Mouse (Mus musculus) CD4-positive, CD25-positive, alpha-beta regulatory T cell, adult 2 months (primary cell): ENCODE data around the gene Rnf181.

Source experiments
- DNase-seq: peaks from one replicate; pipeline ENCODE4 v3.0.0-alpha.2; 2012; ENCODE audit warnings: low read depth, low spot score

Gene Rnf181

DNA sequence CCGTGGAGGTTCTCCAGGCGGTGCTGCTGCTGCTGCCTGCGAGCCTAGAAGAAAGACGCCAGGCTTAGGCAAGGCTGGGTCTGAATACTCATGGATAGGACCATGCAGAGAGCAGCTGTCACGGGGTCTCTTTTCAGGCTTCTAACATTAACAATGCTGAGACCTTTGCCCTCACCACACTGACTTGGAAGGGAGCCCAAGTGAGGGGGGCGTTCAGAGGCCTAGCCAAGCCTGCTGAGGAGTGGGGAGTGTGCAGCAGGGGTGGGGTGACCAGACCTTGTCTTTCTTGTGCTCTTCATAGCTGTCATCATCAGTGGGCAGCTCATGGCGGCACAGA lies 6.2 kb downstream of the Rnf181 start:
- DNase-seq = no peak

DNA sequence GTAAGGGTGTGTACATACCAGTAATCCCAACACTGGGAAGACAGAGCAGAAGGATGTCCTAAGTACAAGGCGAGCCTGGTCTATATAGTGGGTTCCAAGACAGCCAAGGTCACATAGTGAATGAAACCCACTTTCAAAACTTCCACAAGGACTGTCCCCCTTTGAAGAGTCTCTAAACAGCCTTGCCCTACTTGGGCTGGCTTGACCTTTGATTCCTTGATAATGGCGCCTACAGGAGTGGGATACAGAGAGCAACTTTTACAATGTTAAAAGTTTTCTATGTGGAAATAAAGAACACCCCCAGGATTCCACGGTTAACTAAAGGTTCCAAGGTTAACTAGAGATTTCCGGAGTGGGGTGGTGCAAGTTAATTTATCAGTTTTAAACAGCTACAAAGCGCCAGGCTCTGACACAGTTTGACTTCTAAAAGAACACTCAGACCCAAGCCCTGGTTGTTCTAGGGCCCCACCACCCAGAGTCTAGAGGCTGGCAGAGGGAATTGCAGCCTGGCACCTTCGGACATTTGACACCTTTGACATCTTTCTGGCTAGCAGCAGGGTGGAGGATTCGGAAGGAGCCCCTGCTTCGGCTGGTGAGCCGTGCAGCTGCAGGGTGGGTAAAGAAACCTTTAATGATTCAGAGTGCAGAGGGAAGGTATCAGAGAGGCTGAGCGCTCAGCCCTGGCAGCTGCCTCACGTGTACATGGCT lies 6.7 kb downstream of the Rnf181 start:
- no peak for DNase-seq

DNA sequence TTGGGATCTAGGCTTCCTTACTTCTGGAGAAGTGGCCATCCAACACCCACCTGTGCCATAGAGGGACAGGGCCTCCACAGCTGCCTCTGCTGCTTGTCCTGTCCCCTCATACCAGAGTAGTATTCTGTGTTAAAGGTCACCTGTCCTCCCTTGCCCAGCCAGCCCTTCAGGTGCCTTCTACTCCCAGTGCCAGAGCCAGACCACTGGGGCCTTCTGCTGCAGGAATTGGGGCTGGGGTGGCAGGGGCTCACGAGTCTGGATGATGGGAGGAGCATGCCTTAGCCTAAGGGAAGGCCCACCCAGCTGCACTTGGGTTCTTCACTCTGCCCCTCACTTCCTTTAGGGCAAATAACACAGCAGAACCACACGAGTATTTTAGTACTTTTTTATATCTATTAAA lies 7.4 kb downstream of the Rnf181 start:
- no peak for DNase-seq

DNA sequence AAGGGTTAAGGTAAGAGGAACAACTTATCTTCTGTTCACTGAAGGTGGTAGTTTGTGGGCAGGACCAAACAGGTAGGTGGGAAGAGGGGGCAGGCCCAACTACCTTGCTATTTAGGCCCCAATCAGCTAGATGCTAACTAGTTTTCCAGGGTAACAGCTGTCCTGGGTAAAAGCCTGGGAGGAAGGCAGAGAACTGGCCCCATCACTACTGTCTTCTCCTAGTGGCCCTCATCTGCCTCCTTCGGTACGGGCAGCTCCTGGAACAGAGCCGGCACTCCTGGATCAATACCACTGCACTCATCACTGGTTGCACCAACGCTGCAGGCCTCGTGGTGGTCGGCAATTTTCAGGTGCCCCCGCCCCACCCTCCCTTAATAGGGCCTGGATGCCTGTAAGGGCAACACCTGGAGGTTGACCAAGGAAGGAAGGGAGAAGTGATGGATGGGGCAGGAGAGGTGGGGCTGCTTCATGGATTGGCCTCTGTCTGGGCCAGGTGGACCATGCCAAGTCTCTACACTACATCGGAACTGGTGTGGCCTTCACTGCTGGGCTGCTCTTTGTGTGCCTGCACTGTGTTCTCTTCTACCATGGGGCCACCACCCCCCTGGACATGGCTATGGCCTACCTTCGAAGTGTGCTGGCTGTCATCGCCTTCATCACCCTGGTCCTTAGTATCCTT lies 8.5 kb downstream of the Rnf181 start:
- DNase-seq = no peak

DNA sequence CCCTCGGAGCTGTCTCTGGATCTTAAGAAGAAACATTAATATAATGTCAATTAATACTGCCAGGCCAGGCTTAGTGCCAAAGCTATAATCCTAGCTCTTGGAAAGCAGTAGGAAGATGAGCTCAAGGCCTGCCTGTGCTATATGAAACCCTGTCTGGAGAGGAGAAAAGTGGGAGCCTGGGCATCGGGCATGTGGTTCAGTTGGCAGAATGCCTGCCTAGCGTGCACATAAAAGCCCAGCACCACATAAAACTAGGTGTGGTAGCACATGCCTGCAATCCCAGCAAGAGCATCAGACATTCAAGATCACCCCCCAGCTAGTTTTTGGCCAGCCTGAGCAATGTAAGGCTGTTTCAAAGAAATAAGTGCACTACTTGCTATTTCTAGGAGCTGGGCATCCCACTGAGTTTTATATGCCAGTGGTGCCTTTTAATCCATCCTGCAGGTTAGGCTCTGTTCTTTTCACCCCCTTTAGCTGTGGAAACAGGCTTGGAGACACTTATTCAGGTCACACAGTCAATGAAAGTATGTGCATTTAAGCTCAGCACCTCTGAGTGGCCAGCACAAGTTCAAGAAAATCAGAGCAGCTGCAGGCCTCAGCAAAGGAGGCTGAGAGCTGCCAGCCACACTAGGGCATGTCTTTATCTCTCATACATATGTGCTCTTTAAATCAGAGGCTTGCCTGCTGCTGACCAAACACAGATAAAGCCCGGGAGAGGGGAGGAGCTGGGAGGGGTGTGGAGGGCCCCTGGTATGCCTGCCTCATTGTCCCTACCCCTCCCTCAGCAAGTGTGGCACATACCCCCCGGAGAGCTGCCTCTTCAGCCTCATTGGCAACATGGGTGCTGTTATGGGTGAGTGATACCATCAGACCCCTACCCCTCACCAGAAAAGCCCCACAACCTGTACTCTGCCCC lies 9.3 kb downstream of the Rnf181 start:
- DNase-seq = no peak

DNA sequence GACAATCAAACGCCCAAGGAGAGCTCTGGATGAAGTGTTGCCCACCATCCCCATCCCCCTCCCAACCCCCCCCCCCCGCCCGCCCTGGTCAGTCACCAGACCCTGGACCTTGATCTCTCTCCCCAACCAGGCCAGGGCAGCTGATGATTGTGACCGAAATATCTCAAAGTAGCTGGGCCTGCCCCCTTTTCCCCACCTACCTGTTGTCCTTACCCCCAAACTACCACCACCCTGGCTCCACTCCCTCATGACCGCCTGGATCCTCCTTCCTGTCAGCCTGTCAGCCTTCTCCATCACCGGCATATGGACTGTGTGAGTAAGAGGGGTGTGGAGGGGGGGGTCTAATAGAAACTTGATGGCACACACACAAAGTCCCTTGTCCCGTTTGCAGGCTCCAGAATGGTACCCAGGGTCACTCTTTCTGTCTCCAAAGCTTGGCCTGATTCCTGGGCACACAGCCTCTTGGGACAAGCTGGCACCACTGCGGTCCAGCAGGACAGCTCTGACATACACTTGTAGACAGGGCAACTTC lies 10.7 kb downstream of the Rnf181 start:
- DNase-seq = no peak

DNA sequence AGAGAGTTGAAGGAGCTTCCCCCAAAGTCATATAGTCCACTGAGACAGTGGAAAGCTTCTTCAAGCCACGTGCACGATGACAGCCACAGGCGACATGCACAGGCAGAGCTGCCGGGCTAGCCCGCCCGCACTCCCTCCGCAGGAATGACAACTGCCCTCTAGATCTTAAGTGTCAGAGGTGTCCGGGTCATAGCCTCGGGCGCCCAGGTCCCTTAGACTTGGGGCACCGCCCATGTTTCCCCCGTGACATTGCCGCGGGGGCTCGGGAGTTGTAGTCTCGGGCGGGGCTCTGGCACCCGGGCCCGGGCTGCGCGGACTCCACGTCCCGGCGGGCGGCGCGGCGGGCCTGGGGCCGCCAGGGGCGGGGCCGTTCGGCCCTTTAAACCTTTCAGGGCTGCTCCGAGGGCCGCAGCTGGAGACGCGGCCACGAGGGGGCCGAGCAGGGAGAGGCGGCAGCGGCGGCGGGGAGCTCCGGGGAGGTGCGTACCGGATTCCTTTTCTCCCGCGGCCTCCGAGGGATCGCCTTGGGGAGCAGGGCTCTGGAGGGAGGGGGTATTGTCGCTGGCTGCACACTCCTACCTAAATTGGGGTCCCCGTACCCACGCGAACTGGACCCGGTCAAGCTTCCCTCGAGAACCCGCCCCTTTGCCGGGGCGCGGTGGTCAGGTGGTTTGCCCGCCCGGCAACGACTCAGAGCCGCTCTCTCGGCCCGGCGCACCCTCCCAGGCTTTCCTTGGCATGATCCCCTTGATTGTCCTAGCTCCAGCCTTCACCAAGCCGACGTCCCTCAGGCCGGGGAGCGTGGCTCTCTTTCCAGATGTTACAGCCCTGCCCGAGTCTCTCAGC lies 11.5 kb downstream of the Rnf181 start, which contains the start of gene Tmem150a:
Gene Tmem150a, plus strand, starts transcription at position 382 of the 846 bp plus-strand sequence.
- DNase-seq = peak; percentile 51

DNA sequence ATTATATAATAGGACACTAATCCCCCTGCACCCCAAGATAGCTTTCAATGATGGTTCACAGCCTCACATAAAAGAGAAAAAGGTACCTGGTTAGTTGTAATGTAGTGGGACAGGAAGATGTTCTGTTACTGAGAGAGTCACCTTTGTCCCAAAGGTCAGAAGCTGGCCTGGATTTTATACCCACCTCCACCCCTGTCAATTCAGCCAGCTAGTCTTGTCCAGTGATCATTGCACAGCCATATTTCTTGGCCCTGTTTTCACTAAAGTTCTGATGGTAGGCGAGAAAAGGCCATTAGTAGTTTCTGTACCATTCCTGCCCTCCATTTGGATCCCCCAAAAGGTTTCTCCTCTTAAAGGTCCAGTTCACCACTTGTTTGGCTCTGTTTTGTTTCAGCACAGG lies 12.7 kb downstream of the Rnf181 start:
- no peak for DNase-seq

DNA sequence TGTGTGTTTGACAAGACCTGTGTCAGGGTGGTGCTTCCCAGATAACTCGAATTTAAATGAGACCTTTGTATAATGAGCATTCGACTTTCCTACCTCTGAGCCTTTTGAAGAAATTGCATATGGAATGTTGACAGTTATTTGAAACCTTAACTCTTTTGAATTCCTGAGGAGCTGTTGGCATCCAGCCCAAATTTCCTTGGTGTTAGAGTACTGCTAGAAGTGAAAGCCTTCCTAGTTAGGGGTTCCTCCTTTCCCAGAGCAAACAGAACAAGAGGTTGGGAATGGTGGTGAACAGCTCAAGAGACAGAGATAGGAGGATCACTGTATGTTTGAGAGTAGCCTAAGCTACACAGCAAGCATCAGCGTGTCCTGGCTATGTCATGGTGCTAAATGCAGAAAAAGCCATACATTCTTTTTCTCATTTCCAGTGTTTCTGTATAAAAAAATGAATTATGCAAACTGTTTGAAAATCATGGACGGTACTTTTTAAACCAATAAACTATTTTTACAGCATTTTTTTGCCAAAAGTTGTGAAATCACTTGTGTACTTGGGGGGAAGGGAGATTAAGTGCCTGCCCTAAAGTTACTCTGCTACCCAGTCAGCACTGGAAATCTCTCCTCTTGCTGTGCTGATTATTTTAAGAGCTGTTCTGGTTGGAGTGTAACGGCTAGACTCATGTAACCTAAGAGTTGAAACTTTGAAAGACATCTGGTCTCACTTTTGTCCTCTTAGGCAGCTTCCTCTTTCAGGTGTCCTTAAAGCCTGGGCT lies 13.9 kb downstream of the Rnf181 start:
- DNase-seq = no peak

DNA sequence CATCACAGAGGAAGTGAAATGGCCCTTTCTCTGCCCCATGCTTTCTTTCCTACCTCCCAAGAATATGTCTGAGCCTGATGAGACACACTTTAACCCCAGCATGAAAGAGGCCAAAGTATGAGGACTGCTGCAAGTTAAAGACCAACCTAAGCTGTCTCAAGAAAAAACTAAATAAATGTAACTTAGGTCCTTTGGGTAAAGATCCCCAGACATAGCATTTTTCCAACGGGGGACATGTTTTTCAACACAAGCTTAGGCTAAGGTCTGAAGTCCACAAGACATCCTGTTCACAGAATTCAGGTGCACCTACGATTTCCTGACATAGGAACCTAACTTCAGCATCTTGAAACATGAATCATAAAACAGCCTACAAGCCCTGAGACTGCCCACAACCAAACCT lies 16.5 kb downstream of the Rnf181 start:
- DNase-seq = no peak

DNA sequence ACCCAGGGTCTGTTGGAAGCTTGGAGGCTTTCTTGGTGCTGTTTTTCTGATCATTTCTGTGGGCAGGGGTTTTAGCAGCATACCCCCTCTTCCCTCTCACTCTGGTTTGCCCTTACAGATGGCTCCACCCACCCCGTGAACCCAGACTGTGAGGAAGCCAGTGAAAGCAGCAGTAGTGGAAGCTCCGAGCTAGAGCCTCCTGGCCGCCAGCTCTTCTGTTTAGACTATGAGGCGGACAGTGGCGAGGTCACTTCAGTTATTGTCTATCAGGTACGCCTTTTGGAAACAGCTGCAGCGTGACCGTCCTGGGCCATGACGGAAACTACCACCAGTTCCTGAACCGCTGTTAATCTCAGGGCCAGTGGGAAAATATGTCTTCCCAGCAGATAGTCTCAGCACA lies 18.3 kb downstream of the Rnf181 start:
- no peak for DNase-seq

DNA sequence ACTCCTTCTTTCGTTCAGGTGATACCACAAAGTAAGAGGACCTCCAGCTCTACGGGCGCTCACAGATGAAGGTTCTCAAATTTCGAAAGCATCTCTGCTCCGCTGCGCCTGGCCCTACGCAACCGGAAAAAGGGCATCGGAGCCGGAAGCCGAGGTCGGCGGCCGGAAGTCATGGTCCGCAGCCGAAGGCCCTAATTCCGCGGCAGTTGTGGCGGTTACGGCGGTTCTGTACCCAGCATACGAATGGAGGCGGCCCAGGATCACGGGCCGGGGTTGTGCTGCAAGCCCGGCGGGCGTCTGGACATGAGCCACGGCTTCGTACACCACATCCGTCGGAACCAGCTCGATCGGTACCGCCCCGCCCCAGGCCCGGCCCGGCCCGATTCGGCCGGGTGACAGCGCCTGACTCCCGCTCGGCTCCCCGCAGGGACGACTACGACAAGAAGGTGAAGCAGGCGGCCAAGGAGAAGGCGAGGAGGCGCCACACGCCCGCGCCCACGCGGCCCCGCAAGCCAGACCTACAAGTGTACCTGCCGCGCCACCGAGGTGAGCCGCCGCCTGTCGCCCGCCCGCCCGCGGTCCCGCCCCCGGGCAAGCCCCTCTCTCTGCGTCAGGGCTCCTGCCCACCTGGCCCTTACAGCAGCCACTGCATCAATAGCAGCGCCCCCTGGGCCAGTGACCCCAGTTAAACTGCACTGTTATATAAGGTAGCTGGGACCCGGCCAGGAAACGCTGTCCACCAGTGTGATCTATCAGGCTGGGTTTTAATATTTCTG lies 19.4 kb downstream of the Rnf181 start, which contains the start of gene 0610030E20Rik:
Gene 0610030E20Rik, plus strand, starts transcription at position 152 of the 776 bp plus-strand sequence.
- DNase-seq = peak; percentile 85

DNA sequence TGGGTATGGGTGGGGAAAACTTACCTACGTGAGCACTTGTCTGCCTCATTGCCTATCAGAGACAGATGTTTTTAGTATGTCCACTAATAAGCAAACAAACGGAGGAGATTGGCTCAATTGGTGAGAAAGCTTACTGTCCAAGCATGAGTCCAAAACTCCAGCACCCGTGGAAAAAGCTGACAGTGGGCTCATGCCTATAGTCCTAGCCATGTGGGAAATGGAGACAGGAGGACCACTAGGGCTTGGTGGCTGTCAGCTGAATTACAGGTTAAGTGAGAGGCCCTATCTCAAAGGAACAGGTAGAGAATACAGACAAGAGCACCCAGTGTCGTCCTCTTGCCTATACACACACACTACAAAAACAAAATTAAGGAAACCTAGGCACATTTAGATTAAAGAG lies 20.5 kb downstream of the Rnf181 start:
- peak; percentile 27 for DNase-seq

DNA sequence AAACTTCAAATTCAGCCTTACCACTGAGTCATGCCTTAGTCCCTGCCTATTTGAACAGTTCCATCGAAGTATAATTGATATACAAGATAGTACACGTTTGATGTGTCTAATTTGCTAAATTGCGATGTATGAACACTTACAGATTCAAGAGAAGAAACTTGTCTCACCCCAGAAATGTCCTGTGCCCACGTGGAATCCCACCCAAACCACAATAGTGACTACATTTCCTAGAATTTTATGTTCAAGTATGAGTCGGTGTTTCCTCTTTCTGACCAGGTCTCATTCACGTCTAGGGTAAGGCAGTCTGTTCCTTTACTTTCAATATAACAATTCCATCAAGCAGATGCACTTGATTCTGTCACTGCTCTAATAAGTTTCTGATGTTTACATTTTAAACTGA lies 21.1 kb downstream of the Rnf181 start:
- no peak for DNase-seq

DNA sequence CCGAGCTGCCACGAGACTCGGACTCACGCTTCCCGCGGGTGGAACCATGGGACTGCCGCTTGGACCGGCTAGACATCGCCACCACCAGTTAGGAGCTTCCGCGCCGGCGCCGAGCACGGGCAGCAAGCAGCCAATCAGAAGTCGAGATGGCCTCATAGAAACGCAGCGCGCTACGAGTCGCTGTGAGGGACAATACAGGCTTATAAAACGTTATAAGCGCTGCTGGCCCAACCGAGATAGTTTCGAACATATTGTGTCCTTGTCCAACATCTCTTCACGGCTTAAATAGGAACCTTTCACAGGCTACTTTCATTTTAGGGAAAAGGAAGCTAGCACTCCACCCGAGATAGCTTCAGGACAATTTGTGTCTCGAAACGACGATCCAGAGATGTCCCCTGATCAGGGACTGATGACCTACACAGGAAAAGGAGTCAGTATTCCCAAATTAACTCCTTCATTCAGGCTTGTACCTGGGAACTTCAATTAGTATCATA lies 21.6 kb downstream of the Rnf181 start, which contains the start of gene Usp39:
Gene Usp39, minus strand, starts transcription at position 111 of the 494 bp plus-strand sequence.
- peak; percentile 95 for DNase-seq

DNA sequence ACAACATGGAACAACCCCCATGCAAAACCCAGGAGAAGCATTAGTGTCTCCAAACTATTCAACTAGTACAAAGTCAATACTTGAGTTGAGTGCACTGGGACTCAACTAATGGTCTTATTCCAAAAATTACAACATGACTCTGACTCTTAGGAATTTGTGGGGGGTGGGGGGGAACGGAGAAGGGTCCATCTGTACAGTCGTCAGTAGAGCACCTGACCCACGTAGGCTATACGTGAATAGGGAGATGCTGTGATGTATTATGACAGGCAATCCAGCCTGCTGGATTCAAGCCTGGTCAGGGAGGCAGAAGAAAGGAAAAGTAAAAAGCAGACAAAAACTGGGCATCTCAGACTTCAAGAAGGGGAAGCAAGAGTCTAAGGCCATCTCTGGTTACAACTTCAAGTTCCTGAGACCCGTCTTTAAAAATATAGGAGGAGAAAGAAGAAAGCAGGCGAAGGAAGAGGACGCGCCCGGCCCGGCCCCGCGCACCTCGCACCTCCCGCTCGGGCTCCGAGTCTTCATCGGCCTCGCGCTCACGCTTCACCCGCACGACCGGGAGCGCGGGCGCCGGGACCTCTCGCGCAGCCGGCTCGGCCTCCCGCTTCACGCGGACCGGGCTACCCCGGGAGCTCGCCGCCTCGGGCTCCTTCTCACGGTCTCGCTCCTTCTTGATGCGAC lies 22.2 kb downstream of the Rnf181 start:
- no peak for DNase-seq

DNA sequence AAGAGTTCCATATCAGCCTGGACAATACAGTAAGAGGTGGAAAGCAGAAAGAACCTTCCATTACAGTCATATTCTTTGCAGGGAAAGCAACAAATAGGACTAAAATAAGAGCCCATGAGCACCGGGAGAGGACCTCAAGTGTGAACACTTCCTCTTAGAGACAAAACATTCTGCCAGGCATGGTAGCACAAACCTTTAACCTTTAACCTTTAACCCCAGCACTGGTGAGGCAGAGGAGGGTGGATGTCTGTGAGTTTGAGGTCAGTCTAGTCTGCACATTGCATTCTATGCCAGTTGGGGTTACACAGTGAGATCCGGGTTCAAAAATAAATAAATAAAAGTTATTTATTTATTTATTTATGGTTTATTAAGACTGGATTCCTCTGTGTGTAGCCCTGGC lies 26.3 kb downstream of the Rnf181 start:
- DNase-seq = no peak

DNA sequence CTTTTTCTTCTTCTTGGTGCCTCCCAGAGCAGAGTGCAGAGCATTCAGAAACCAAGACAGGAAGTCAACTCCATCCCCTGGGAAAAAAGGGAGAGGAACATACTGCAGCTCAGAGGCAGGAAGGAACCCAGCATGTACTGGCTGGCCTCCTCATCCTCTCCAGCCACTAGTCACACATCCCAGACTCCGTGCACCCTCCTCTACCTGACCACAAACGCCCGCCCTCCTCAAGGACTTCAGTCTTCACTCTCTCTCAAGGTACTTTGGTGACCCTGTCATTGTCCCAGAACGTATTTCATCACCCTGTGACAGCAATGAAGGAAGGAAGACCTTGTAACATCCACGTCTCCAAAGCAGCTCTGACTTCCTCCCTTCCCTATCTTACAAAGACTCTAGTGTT lies 33.6 kb downstream of the Rnf181 start:
- no peak for DNase-seq

DNA sequence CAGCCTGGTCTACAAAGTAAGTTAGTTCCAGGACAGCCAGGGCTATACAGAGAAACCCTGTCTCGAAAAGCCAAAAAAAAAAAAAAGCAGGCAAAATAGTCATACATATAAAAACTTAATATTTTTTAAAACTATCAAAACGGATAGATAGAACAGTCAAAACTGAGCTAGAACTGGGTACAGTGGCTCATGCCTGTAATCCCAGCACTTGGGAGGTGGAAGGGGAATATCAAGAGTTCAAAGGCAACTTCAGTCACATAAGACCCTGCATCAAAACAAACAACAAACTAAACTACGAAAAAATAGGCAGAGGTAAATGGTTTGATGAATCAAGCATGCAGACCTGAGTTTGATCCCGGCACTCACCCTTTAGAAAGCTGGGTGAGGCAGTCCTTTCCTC lies 36.6 kb downstream of the Rnf181 start:
- DNase-seq = no peak
